Mouse (Mus musculus) small intestine, adult 2 months (tissue): ENCODE data around the gene Minpp1. TPM values are rescaled to one million over a fixed set of nuclear protein-coding genes. Genes with fewer than 3 reads are reported as not detected.

ENCODE experiments used
- H3K27ac ChIP-seq: fragments of 200-500 bp; 2 replicates; pipeline ENCODE4 v1.5.1; 2012; ENCODE audit warnings: low read depth, low read length, control low read depth, inconsistent platforms; ENCODE audit not compliant: insufficient read depth
- H3K27me3 ChIP-seq: fragments of 200-500 bp; 2 replicates; pipeline ENCODE4 v1.6.1; 2012; ENCODE audit warnings: mild to moderate bottlenecking, moderate library complexity, low read length, inconsistent platforms; ENCODE audit not compliant: control insufficient read depth, insufficient read depth
- H3K36me3 ChIP-seq: fragments of 200-500 bp; 2 replicates; pipeline ENCODE4 v1.6.1; 2012; ENCODE audit warnings: mild to moderate bottlenecking, low read length, control low read depth, inconsistent platforms; ENCODE audit not compliant: control insufficient read depth, insufficient read depth
- H3K4me1 ChIP-seq: fragments of 200-500 bp; 2 replicates; pipeline ENCODE4 v1.6.1; 2012; ENCODE audit warnings: low read length, inconsistent platforms, mixed read lengths; ENCODE audit not compliant: control insufficient read depth, insufficient read depth, insufficient read length
- H3K4me3 ChIP-seq: fragments of 200-500 bp; 2 replicates; pipeline ENCODE4 v1.5.1; 2012; ENCODE audit warnings: low read depth, mild to moderate bottlenecking, control low read depth, inconsistent platforms, low read length, moderate library complexity
- CTCF ChIP-seq: fragments of 200-500 bp; IDR thresholded peaks from 2 replicates; pipeline ENCODE4 v1.5.1; 2012; ENCODE audit warnings: low read depth, mild to moderate bottlenecking, control low read depth, inconsistent platforms, low read length, moderate library complexity, mixed read lengths; ENCODE audit not compliant: insufficient replicate concordance, insufficient read length; ENCODE audit errors: extremely low read depth
- POLR2A ChIP-seq: fragments of 200-500 bp; IDR thresholded peaks from 2 replicates; pipeline ENCODE4 v1.6.1; 2012; ENCODE audit warnings: low read depth, mild to moderate bottlenecking, control low read depth, inconsistent platforms, low read length, moderate library complexity
- WGBS: fragments of 180-500 bp; shearing (Covaris S2); methylation state at CpG from one replicate; pipeline ENCODE4 v1.1.7; 2018; 5-methylcytosine and 5-hydroxymethylcytosine counted together
- polyA plus RNA-seq: library from polyadenylated mRNA; depleted of rRNA; stranded (reverse); fragments of >200 nt; gene quantifications from 2 replicates; pipeline ENCODE4 v1.2.3, GENCODE M21; 2012

Minpp1 gene
- polyA plus RNA-seq, 1 experiment, result 112 TPM

GRCm38 (mm10) chr19:32534887-32535286 lies 49.3 kb downstream of the Minpp1 start:
- Histone ChIP-seq H3K36me3 (no peaks in the 10 kb centered on the region), H3K27ac (no peak overlapping the region), H3K27me3 (no peaks in the 10 kb centered on the region), H3K4me3 (no peak overlapping the region), H3K4me1 (peaks cover 18% of the 10 kb centered on the region; the same call in 1 of the 2 replicates)
- TF ChIP-seq CTCF, result no peak
- TF ChIP-seq POLR2A, result no peak

GRCm38 (mm10) chr19:32542784-32543490 lies 57.4 kb downstream of the Minpp1 start:
- 69% methylated on average over 9 of the region's 9 CpGs for WGBS
- Histone ChIP-seq H3K36me3 (no peaks in the 10 kb centered on the region), H3K4me1 (peaks cover 7% of the 10 kb centered on the region; the same call in 1 of the 2 replicates), H3K27ac (no peak overlapping the region), H3K27me3 (no peaks in the 10 kb centered on the region), H3K4me3 (no peak overlapping the region)
- no peak for TF ChIP-seq POLR2A
- no peak for TF ChIP-seq CTCF

- TF ChIP-seq CTCF, result no peak
- no peak for TF ChIP-seq POLR2A
- 28% methylated on average over 3 of the region's 3 CpGs for WGBS
- Histone ChIP-seq H3K36me3 (no peaks in the 10 kb centered on the region), H3K4me3 (no peak overlapping the region), H3K27ac (no peak overlapping the region), H3K4me1 (peaks cover 2% of the 10 kb centered on the region; the same call in 1 of the 2 replicates), H3K27me3 (no peaks in the 10 kb centered on the region)
Measured at GRCm38 (mm10) chr19:32547396-32547795, 61.8 kb downstream of the Minpp1 start.

DNA sequence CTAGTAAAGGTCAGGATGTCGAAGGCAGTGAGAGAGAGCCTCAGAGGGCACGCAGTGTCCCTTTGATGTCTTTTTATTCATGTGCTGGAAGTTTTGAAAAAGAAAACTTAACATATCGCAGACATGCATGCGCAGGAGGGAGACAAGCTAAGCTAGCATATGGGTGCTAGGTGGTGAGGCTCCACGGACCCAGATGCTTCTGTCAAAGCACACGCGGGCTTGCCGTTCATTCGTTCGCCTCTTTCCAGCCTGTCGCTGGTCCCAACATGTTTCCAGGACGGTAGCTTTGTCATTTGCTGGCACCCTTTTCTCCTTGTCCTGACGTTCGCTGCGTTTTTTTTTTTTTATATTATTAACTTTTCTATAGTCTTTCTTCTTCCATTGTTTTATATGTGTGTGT lies 62.6 kb downstream of the Minpp1 start:
- H3K36me3 ChIP-seq, result no peaks in the 10 kb centered on the region
- H3K4me1 ChIP-seq, result peaks cover 2% of the 10 kb centered on the region; the same call in 1 of the 2 replicates
- H3K27me3 ChIP-seq, result no peaks in the 10 kb centered on the region
- TF ChIP-seq POLR2A (no peak), CTCF (no peak)
- no peak overlapping the region for H3K4me3 ChIP-seq
- no peak overlapping the region for H3K27ac ChIP-seq
- WGBS, result 91% methylated on average over 15 of the region's 15 CpGs

- Histone ChIP-seq H3K4me1 (peaks cover 2% of the 10 kb centered on the region; the same call in 1 of the 2 replicates), H3K4me3 (no peak overlapping the region), H3K27me3 (no peaks in the 10 kb centered on the region), H3K27ac (no peak overlapping the region), H3K36me3 (no peaks in the 10 kb centered on the region)
- WGBS, result 33% methylated on average over 5 of the region's 5 CpGs
- TF ChIP-seq CTCF (no peak), POLR2A (no peak)
Measured at GRCm38 (mm10) chr19:32550446-32550845, 64.9 kb downstream of the Minpp1 start.

DNA sequence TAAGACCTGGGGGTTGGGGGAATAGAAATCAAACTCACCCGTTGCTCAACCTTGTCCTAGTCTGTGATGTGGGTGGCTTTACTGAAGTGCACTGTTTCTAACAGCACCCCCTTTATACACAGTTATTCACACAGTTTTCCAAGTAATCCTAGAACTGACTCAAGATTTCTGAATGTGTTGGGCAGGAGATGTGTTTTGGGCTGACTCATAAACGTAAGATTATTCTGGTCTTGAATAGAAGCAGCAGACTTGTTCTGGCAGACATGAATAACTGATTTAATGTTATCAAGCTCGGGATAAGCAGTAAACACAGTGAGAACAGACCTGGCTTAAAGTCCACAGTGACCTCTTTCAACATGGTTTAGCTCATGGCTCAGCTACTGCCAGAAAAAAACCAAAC lies 65.9 kb downstream of the Minpp1 start:
- no peak overlapping the region for H3K27ac ChIP-seq
- WGBS, result 24% methylated on average over 3 of the region's 3 CpGs
- peaks cover 2% of the 10 kb centered on the region; the same call in 1 of the 2 replicates for H3K4me1 ChIP-seq
- no peak overlapping the region for H3K4me3 ChIP-seq
- H3K27me3 ChIP-seq, result no peaks in the 10 kb centered on the region
- no peaks in the 10 kb centered on the region for H3K36me3 ChIP-seq
- TF ChIP-seq POLR2A, result no peak
- TF ChIP-seq CTCF, result no peak

DNA sequence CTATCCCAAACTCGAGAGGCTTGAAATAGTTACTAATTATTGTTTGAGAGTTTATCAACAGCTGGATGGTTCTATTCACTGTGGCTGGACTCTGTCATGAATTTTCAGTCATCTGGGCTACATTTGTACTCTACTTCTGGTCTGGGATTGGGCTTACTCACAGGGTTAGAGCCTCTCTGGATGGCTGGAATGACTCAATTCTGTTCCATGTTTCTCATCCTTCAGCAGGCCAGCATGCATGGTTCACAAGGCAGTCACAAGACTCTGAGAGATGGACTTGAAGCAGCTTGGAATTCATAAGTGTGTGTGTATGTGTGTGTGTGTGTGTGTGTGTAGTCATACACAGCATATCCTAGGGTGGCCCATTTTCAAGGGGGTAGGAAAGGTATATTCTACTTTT lies 66.5 kb downstream of the Minpp1 start:
- Histone ChIP-seq H3K4me3 (no peak overlapping the region), H3K27me3 (no peaks in the 10 kb centered on the region), H3K36me3 (no peaks in the 10 kb centered on the region), H3K27ac (no peak overlapping the region), H3K4me1 (peaks cover 2% of the 10 kb centered on the region; the same call in 1 of the 2 replicates)
- TF ChIP-seq CTCF (no peak), POLR2A (no peak)
- WGBS, result 31% methylated on average over 1 of the region's 1 CpGs
